Mouse (Mus musculus) embryonic fibroblast, embryonic 13.5 days (primary cell): ENCODE data around the gene Gm26661.

Experiments
- CTCF ChIP-seq: IDR thresholded peaks from 2 replicates; pipeline ENCODE4 v1.5.1; 2011; ENCODE audit warnings: mild to moderate bottlenecking, control low read depth, low read length, moderate library complexity, borderline replicate concordance; ENCODE audit not compliant: insufficient read depth
- POLR2A ChIP-seq: IDR thresholded peaks from 2 replicates; pipeline ENCODE4 v1.6.1; 2011; ENCODE audit warnings: low read depth, mild to moderate bottlenecking, control low read depth, low read length, moderate library complexity

- TF ChIP-seq CTCF, result no peak
- TF ChIP-seq POLR2A, result no peak
Observed at GRCm38 (mm10) chr14:7821341-7821740, 30.0 kb downstream of the Gm26661 start.
